19 mouse cellular contexts compared by ENCODE assay signal in genomic region chr5:137695930-137696329, GRCm38 (mm10). TPM values are rescaled to one million over a fixed set of nuclear protein-coding genes. Genes with fewer than 3 reads are reported as not detected.
A peak's percentile ranks its signal among the peaks of the same experiment; 100 is the strongest.
DNase-seq lines count a peak whose midpoint lies in the region; ATAC-seq and TF ChIP-seq lines count a peak whose summit lies in the region.
"Had no signal": no experiment of that assay in that cellular context is flagged by ENCODE, and none has a peak within 500 bp of the region (broad histone marks: within the 10 kb centered on the region; RNA-seq: fewer than 3 reads in every experiment).

No protein-coding gene starts in this region.

- no peak overlapping the region for H3K4me3 ChIP-seq in MEL (ENCODE audit: control insufficient read depth in 1 of 2, insufficient read depth in 1 of 2, low read depth in 2 of 2, low read length in 2 of 2)
- H3K4me3 ChIP-seq in stomach, postnatal 0 days (ENCODE audit: low read depth, low read length), result no peak overlapping the region
- no peak overlapping the region for H3K4me3 ChIP-seq in midbrain, embryonic 15.5 days
- no peak overlapping the region for H3K4me3 ChIP-seq in embryonic facial prominence, embryonic 10.5 days
- H3K4me3 ChIP-seq: embryonic facial prominence, embryonic 12.5 days; forebrain, embryonic 15.5 days; heart, embryonic 12.5 days; hindbrain, embryonic 15.5 days had no signal

- no peaks in the 10 kb centered on the region for H3K79me2 ChIP-seq in MEL (ENCODE audit: control insufficient read depth, insufficient read depth, low read length, poor library complexity)

- ATAC-seq in megakaryocyte, adult 5-6 weeks (ENCODE audit: poor library complexity, severe bottlenecking), result peak; percentile 75
- ATAC-seq in stomach, postnatal 0 days (ENCODE audit: low FRiP score, low TSS enrichment), result 0 out of 2 replicates have a peak, but pooled peaks have one; percentile 42
- ATAC-seq in midbrain, embryonic 15.5 days (replicated peaks), result no peak
- ATAC-seq: CD4-positive, CD25-positive, alpha-beta regulatory T cell, adult 4 months; forebrain, embryonic 15.5 days had no signal

- no peak overlapping the region for H3K27ac ChIP-seq in MEL (ENCODE audit: control insufficient read depth, low read depth, low read length)
- H3K27ac ChIP-seq in stomach, postnatal 0 days (replicated peaks), result no peak overlapping the region
- H3K27ac ChIP-seq in midbrain, embryonic 15.5 days, result no peak overlapping the region
- no peak overlapping the region for H3K27ac ChIP-seq in embryonic facial prominence, embryonic 10.5 days (replicated peaks)
- H3K27ac ChIP-seq: embryonic facial prominence, embryonic 12.5 days; forebrain, embryonic 15.5 days; hindbrain, embryonic 15.5 days had no signal

- TF ChIP-seq POLR2A in MEL (IDR thresholded peaks at IDR 0.05; ENCODE audit: control insufficient read depth in 1 of 2, insufficient read depth in 1 of 2, low read depth in 1 of 2, low read length in 2 of 2, poor library complexity in 1 of 2), result no peak

- peaks cover 8 to 11% of the 10 kb centered on the region in 2 experiments for H3K4me1 ChIP-seq in MEL (ENCODE audit: control insufficient read depth in 1 of 2, insufficient read depth in 2 of 2, low read length in 2 of 2)
- no peaks in the 10 kb centered on the region for H3K4me1 ChIP-seq in stomach, postnatal 0 days (replicated peaks; ENCODE audit: control insufficient read depth, insufficient read depth)
- no peaks in the 10 kb centered on the region for H3K4me1 ChIP-seq in midbrain, embryonic 15.5 days
- no peaks in the 10 kb centered on the region for H3K4me1 ChIP-seq in embryonic facial prominence, embryonic 10.5 days
- H3K4me1 ChIP-seq: embryonic facial prominence, embryonic 12.5 days; forebrain, embryonic 15.5 days; hindbrain, embryonic 15.5 days had no signal

- no peaks in the 10 kb centered on the region for H3K9me3 ChIP-seq in MEL (replicated peaks; ENCODE audit: insufficient read depth, low read length)
- H3K9me3 ChIP-seq in stomach, postnatal 0 days (ENCODE audit: control insufficient read depth, low read length), result no peaks in the 10 kb centered on the region
- no peaks in the 10 kb centered on the region for H3K9me3 ChIP-seq in midbrain, embryonic 15.5 days
- no peaks in the 10 kb centered on the region for H3K9me3 ChIP-seq in embryonic facial prominence, embryonic 10.5 days
- H3K9me3 ChIP-seq: embryonic facial prominence, embryonic 12.5 days; forebrain, embryonic 15.5 days; G1E; heart, embryonic 12.5 days; hindbrain, embryonic 15.5 days had no signal

- H3K27me3 ChIP-seq in MEL (ENCODE audit: control insufficient read depth in 1 of 2, insufficient read depth in 2 of 2, low read length in 2 of 2), result no peaks in the 10 kb centered on the region
- no peaks in the 10 kb centered on the region for H3K27me3 ChIP-seq in stomach, postnatal 0 days (ENCODE audit: control insufficient read depth, insufficient read depth, low read length)
- no peaks in the 10 kb centered on the region for H3K27me3 ChIP-seq in midbrain, embryonic 15.5 days (replicated peaks)
- H3K27me3 ChIP-seq in embryonic facial prominence, embryonic 10.5 days (replicated peaks; ENCODE audit: low read depth, poor library complexity, severe bottlenecking), result no peaks in the 10 kb centered on the region
- H3K27me3 ChIP-seq: embryonic facial prominence, embryonic 12.5 days; forebrain, embryonic 15.5 days; heart, embryonic 12.5 days; hindbrain, embryonic 15.5 days had no signal

- TF ChIP-seq EP300 in MEL (IDR thresholded peaks at IDR 0.05; ENCODE audit: low read depth in 1 of 2, low read length in 2 of 2), result no peak
- TF ChIP-seq EP300 in stomach, postnatal 0 days (optimal IDR thresholded peaks at IDR 0.05), result no peak

- 37% methylated on average over 4 of the region's 4 CpGs for WGBS in stomach, postnatal 0 days
- 94% methylated on average over 4 of the region's 4 CpGs for WGBS in midbrain, embryonic 15.5 days
- WGBS in embryonic facial prominence, embryonic 10.5 days, result 85% methylated on average over 4 of the region's 4 CpGs

- peaks cover 0 to 12% of the 10 kb centered on the region in 2 experiments; a peak in 2 of 4 replicates for H3K36me3 ChIP-seq in MEL (ENCODE audit: control insufficient read depth in 1 of 2, insufficient read depth in 2 of 2, low read length in 2 of 2)
- H3K36me3 ChIP-seq in stomach, postnatal 0 days (ENCODE audit: control insufficient read depth, insufficient read depth, low read length), result no peaks in the 10 kb centered on the region
- H3K36me3 ChIP-seq in midbrain, embryonic 15.5 days (replicated peaks), result no peaks in the 10 kb centered on the region
- H3K36me3 ChIP-seq in embryonic facial prominence, embryonic 10.5 days (replicated peaks), result no peaks in the 10 kb centered on the region
- H3K36me3 ChIP-seq: embryonic facial prominence, embryonic 12.5 days; forebrain, embryonic 15.5 days; G1E; heart, embryonic 12.5 days; hindbrain, embryonic 15.5 days had no signal

- DNase-seq in 416B (ENCODE audit: low read depth), result peak; percentile 65
- peak; percentile 44 for DNase-seq in MEL (ENCODE audit: low read depth, low spot score)
- DNase-seq in stomach, postnatal 0 days (ENCODE audit: low spot score), result no peak
- DNase-seq in embryonic facial prominence, embryonic 10.5 days (ENCODE audit: low spot score), result no peak
- DNase-seq: adrenal gland, postnatal 10 days; B cell, adult 2 months; cerebellum, adult 18-20 months; cerebellum, adult 9-11 months; embryo, embryonic 11 days; gastrocnemius, postnatal 10 days; heart, postnatal 36 days had no signal

- H3K4me2 ChIP-seq in stomach, postnatal 0 days (replicated peaks; ENCODE audit: low read depth), result no peak overlapping the region
- no peak overlapping the region for H3K4me2 ChIP-seq in midbrain, embryonic 15.5 days
- H3K4me2 ChIP-seq: embryonic facial prominence, embryonic 12.5 days; forebrain, embryonic 15.5 days; heart, embryonic 12.5 days; hindbrain, embryonic 15.5 days had no signal

- TF ChIP-seq RAD21 in MEL (IDR thresholded peaks at IDR 0.05; ENCODE audit: low read depth, low read length), result no peak

- TF ChIP-seq CTCF in MEL (IDR thresholded peaks at IDR 0.05 in 2 of 3, conservative IDR thresholded peaks at IDR 0.05 in 1 of 3; ENCODE audit: control insufficient read depth in 1 of 3, insufficient read depth in 1 of 3, low read depth in 2 of 3, low read length in 3 of 3, poor library complexity in 1 of 3, severe bottlenecking in 1 of 3), result no peak
- no peak for TF ChIP-seq CTCF in stomach, postnatal 0 days (IDR thresholded peaks at IDR 0.05; ENCODE audit: low read depth)

- H3K9ac ChIP-seq in MEL (ENCODE audit: control insufficient read depth, low read depth, low read length, poor library complexity, severe bottlenecking), result no peak overlapping the region
- no peak overlapping the region for H3K9ac ChIP-seq in stomach, postnatal 0 days (ENCODE audit: low read length)
- H3K9ac ChIP-seq in midbrain, embryonic 15.5 days, result no peak overlapping the region
- H3K9ac ChIP-seq: embryonic facial prominence, embryonic 12.5 days; forebrain, embryonic 15.5 days; heart, embryonic 12.5 days; hindbrain, embryonic 15.5 days had no signal

RNA-seq across cellular contexts. Expression of gene Agfg2, which starts 11.4 kb away (rescaled TPM):
- total RNA-seq in MEL (2012; rRNA removed), result 18.7 and 30.0 TPM in 2 replicates
- polyA plus RNA-seq in MEL (2012; ENCODE audit: insufficient read depth in 1 of 2, insufficient read length in 2 of 2, low read depth in 1 of 2, low replicate concordance in 2 of 2, missing spikeins in 1 of 2), result 10 to 100 TPM in 1 of 2 experiments, not detected in 1; 38.9 TPM
- 19.3 and 19.9 TPM in 2 replicates for total RNA-seq in megakaryocyte, adult 5-6 weeks (2015)
- 16.6 and 18.3 TPM in 2 replicates for total RNA-seq in megakaryocyte, adult 5-6 weeks (2017)
- 10.4 and 12.4 TPM in 2 replicates for polyA plus RNA-seq in stomach, postnatal 0 days (2015; fragmentation: Nextera tagmentation; extraction: Ambion mirVana)
- 17.0 and 18.3 TPM in 2 replicates for polyA plus RNA-seq in midbrain, embryonic 15.5 days (2015; fragmentation: Nextera tagmentation; extraction: Ambion mirVana)
- polyA plus RNA-seq in embryonic facial prominence, embryonic 10.5 days (2016; fragmentation: Nextera tagmentation; extraction: Ambion mirVana), result 21.3 and 23.0 TPM in 2 replicates

RNA-seq across cellular contexts. Expression of gene Nyap1, which starts 45.5 kb away (rescaled TPM):
- 0.39 and 0.42 TPM in 2 replicates for total RNA-seq in MEL (2012; rRNA removed)
- polyA plus RNA-seq in MEL (2012; ENCODE audit: insufficient read depth in 1 of 2, insufficient read length in 2 of 2, low read depth in 1 of 2, low replicate concordance in 2 of 2, missing spikeins in 1 of 2), result 1 to 10 TPM in 1 of 2 experiments, not detected in 1; 1.1 TPM
- 0.21 and 0.27 TPM in 2 replicates for total RNA-seq in megakaryocyte, adult 5-6 weeks (2015)
- 0.84 and 1.1 TPM in 2 replicates for total RNA-seq in megakaryocyte, adult 5-6 weeks (2017)
- 1.0 TPM in 2 replicates for polyA plus RNA-seq in stomach, postnatal 0 days (2015; fragmentation: Nextera tagmentation; extraction: Ambion mirVana)
- polyA plus RNA-seq in midbrain, embryonic 15.5 days (2015; fragmentation: Nextera tagmentation; extraction: Ambion mirVana), result 58.6 and 61.2 TPM in 2 replicates
- polyA plus RNA-seq in embryonic facial prominence, embryonic 10.5 days (2016; fragmentation: Nextera tagmentation; extraction: Ambion mirVana), result 3.0 and 3.6 TPM in 2 replicates

RNA-seq across cellular contexts. Expression of gene Tsc22d4, which starts 49.6 kb away (rescaled TPM):
- 52.7 and 58.3 TPM in 2 replicates for total RNA-seq in MEL (2012; rRNA removed)
- polyA plus RNA-seq in MEL (2012; ENCODE audit: insufficient read depth in 1 of 2, insufficient read length in 2 of 2, low read depth in 1 of 2, low replicate concordance in 2 of 2, missing spikeins in 1 of 2), result 100 to 1,000 TPM in 1 of 2 experiments, not detected in 1; 203 TPM
- total RNA-seq in megakaryocyte, adult 5-6 weeks (2015), result 55.9 and 74.7 TPM in 2 replicates
- 112 and 113 TPM in 2 replicates for total RNA-seq in megakaryocyte, adult 5-6 weeks (2017)
- polyA plus RNA-seq in stomach, postnatal 0 days (2015; fragmentation: Nextera tagmentation; extraction: Ambion mirVana), result 100 and 110 TPM in 2 replicates
- 58.0 and 59.8 TPM in 2 replicates for polyA plus RNA-seq in midbrain, embryonic 15.5 days (2015; fragmentation: Nextera tagmentation; extraction: Ambion mirVana)
- polyA plus RNA-seq in embryonic facial prominence, embryonic 10.5 days (2016; fragmentation: Nextera tagmentation; extraction: Ambion mirVana), result 89.8 and 94.3 TPM in 2 replicates

RNA-seq across cellular contexts. Expression of gene Irs3, which starts 50.4 kb away (rescaled TPM):
- 0.10 TPM in 1 of 2 replicates, not detected in the other for total RNA-seq in MEL (2012; rRNA removed)
- polyA plus RNA-seq in MEL (2012; ENCODE audit: insufficient read depth in 1 of 2, insufficient read length in 2 of 2, low read depth in 1 of 2, low replicate concordance in 2 of 2, missing spikeins in 1 of 2), result not detected
- total RNA-seq in megakaryocyte, adult 5-6 weeks (2015), result not detected in 2 replicates
- total RNA-seq in megakaryocyte, adult 5-6 weeks (2017), result not detected in 2 replicates
- 0.07 and 0.15 TPM in 2 replicates for polyA plus RNA-seq in stomach, postnatal 0 days (2015; fragmentation: Nextera tagmentation; extraction: Ambion mirVana)
- polyA plus RNA-seq in midbrain, embryonic 15.5 days (2015; fragmentation: Nextera tagmentation; extraction: Ambion mirVana), result 0.09 and 0.17 TPM in 2 replicates
- 0.16 and 0.34 TPM in 2 replicates for polyA plus RNA-seq in embryonic facial prominence, embryonic 10.5 days (2016; fragmentation: Nextera tagmentation; extraction: Ambion mirVana)
- polyA plus RNA-seq: CD4-positive, CD25-positive, alpha-beta regulatory T cell, adult 4 months; G1E had no signal

RNA-seq across cellular contexts. Expression of gene Sap25, which starts 54.8 kb away (rescaled TPM):
- total RNA-seq in MEL (2012; rRNA removed), result 1.9 and 3.0 TPM in 2 replicates
- 10 to 100 TPM in 1 of 2 experiments, not detected in 1; 22.7 TPM for polyA plus RNA-seq in MEL (2012; ENCODE audit: insufficient read depth in 1 of 2, insufficient read length in 2 of 2, low read depth in 1 of 2, low replicate concordance in 2 of 2, missing spikeins in 1 of 2)
- total RNA-seq in megakaryocyte, adult 5-6 weeks (2015), result 59.9 and 97.5 TPM in 2 replicates
- total RNA-seq in megakaryocyte, adult 5-6 weeks (2017), result 27.8 and 35.6 TPM in 2 replicates
- polyA plus RNA-seq in stomach, postnatal 0 days (2015; fragmentation: Nextera tagmentation; extraction: Ambion mirVana), result 3.7 and 4.1 TPM in 2 replicates
- polyA plus RNA-seq in midbrain, embryonic 15.5 days (2015; fragmentation: Nextera tagmentation; extraction: Ambion mirVana), result 4.8 and 6.8 TPM in 2 replicates
- polyA plus RNA-seq in embryonic facial prominence, embryonic 10.5 days (2016; fragmentation: Nextera tagmentation; extraction: Ambion mirVana), result 9.0 and 9.2 TPM in 2 replicates

Comparison
In these comparisons a context has a peak if more than half of its experiments do, and no peak if none do; other contexts are left out.
1. DNase-seq: peak in 416B (single experiment) and MEL (single experiment); none in stomach, postnatal 0 days (single experiment) and embryonic facial prominence, embryonic 10.5 days (single experiment).
2. RNA of gene Nyap1, which starts 45.5 kb away (polyA plus RNA-seq): 58.6 to 61.2 TPM in midbrain, embryonic 15.5 days; 3.0 to 3.6 TPM in embryonic facial prominence, embryonic 10.5 days, 1.1 TPM in MEL and 1.0 TPM in stomach, postnatal 0 days; every median in the first group is over 10 times any median in the second.